Mouse (Mus musculus) mesoderm, embryonic 11.5 days (tissue): ENCODE data around the gene Ptpn12.

Experiments used
- DNase-seq: peaks from one replicate; pipeline ENCODE4 v3.0.0-alpha.2; 2012; ENCODE audit warnings: low read depth, low spot score

Gene Ptpn12

DNA sequence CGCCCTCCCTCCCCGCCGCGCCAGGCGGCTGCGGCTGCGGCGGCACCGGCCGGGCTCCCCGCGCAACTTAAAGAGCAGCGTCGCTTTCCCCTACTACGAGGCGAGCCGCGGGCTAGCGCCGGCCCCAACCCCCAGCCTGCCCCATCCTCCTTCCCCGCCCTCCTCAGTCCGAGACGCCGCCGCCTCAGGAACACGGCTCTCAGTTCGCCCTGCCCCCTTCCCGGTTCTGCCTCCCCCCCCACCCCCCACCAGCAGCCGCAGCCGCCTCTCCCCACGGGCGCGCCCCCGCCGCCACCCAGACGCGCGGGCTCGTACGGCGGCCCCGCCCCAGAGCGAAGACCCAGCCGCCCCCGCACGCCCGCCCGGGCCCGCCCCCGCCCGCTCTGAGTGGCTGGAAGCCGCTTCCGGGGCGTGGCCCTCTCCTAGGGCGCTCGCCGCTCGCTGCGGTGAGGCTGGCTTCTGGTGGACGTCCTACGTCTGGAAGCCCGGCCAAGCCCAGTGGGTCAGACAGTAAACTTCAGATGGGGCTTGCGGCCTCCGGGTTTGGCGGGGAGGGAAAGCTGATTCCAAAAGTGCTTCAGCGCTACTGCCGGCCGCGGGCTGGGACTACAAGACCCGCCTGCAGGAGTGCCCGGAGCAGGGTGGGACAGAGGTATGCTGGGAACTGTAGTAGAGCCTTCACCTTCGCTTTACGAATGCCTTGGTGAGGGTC lies at the start of gene Ptpn12:
TSS of gene Ptpn12 (minus strand) at position 92 of the 712 bp plus-strand sequence.
- DNase-seq: peak; percentile 96

- no peak for DNase-seq
Observed at GRCm38 (mm10) chr5:21091179-21091578, 35.5 kb upstream of the Ptpn12 start.

DNA sequence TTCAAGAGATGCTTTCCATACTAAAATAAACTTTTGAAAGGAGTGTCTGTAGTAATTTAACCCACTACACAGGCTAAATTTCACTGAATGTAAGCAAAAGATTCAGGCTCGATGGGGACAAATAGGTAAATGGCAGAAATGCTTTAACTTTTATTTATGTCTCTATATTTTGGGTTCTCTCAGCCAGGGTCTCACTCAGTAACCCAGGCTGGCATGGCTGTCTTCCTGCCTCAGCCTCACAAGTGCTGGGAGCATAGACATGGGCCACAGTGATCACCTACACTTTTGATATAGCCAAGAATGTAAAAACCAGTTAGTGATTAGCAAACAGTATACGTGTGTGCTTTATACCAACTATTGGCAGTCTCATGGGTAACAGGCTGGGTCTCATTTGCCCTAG lies 1.5 kb upstream of the Ptpn12 start:
- DNase-seq: no peak

- DNase-seq: no peak
Observed at GRCm38 (mm10) chr5:21056595-21056994, 884 bp upstream of the Ptpn12 start.

- DNase-seq: peak; percentile 52
Observed at GRCm38 (mm10) chr5:21055071-21055819, 466 bp downstream of the Ptpn12 start.

- peak; percentile 67 for DNase-seq
Observed at GRCm38 (mm10) chr5:21054472-21055070, 1.1 kb downstream of the Ptpn12 start.

DNA sequence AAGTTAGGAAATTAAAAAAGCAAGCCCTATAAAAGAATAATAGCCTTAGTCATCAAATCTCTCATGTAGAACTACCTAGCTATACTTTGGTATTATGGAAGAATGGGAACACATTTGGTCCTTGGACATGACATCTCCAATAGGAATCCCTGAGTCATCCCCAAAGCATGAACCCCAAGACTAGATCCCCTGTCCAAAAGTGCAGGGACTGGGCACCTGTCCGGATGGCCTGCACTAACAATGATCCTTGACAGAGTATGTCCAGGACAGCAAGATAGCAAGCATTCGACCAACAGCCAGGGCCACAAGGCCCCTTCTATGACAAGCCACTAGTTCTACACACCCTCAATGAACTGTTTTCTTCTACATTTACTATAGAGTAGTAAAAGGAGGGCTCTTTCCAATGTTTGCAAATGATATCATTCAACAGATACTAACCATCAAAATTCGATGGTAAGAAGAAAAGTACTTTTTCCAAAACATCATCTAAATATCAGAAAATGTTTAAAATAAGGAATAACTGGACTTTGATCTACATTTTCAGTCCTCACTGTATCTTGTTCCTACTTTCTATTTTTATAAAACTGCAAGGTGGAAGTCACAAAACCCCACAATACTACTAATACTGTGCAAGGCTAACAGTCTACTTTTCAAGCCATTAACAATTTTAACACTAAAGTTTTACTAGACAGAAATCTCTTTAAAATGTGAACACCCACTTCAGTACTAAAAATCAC lies 2.0 kb downstream of the Ptpn12 start:
- DNase-seq: no peak

DNA sequence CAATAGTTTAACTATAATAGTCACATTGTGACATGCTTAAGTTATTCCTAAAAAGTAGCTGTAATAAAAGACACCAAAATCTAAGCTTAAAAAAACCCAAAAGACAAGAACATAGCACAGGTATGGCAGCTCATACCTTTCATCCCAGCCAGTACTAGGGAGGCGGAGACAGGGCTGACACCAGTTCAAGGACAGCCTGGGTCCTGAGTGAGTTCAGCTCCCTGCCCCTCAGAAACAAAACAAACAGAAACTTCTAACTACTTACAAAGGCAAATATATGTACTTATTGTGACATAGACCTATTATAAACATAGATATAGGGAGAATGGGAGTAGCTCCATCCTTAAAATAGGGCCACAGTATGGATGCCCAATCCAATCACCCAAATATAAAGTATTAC lies 3.2 kb downstream of the Ptpn12 start:
- DNase-seq: no peak

DNA sequence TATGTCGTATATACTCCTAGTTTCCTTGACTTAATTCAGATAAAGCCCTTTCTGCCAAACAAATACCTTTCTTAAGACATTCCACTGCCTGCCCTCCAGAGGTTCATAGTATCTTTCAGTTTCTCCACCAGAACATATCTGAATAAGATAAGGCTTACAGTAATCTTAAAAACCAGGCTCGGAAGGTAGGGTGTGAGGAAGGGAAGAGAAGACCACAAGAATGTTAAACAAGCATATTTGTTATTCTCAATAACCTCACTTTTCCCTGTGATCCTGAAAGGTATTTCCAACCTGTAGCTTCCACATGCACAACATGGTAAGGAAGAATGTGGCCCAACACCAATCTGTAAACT lies 5.0 kb downstream of the Ptpn12 start:
- no peak for DNase-seq

DNA sequence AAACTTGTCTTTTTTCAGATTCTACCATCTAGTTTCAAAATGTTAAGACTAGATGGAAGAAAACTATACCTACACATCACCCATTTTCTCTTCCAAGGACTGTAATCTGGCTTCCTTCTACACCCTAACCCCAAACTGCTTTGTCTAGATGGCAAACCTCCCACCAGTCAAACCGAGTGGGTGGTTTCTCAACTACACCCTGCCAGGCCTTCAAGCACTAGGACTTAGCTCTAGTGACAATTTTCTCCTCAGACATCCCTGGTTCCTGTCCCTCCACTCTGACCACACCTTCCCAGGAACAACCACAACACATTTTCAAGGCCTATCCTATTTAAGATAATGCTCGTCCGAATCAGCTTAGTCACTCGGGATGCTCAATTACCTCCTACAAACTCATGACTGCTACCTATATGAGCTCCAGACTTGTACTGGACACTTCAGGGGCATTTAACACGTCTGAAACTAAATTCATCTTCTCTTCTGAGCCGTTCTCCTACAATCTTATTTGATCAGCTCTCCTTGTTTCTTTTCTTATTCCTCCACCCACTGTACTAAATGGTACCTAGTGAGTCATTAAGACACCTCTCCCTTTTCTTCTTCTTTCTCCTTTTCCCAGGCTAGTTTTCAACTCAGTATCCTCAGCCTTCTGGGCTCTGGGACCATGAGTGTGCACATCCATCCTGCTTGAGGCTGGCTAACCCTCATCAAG lies 5.5 kb downstream of the Ptpn12 start:
- DNase-seq: no peak

- no peak for DNase-seq
Observed at GRCm38 (mm10) chr5:21049006-21049405, 6.7 kb downstream of the Ptpn12 start.

DNA sequence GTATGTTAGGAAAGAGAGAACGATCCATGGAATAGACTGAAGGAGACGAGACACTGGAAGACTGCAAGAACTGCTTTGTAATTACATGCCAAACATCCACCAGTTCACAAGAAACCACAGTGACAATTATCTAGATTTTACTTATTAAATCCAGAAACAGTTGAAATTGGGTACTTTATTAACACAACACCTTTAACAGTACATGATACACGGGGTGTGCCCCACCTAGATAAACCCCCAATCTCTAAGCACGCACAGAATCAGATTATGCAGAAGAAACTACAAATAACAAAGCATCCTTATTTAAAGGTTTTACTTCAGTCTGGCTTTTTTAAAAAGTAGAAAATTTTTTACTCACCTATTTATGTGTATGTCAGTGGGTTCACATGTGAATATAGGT lies 8.6 kb downstream of the Ptpn12 start:
- no peak for DNase-seq

DNA sequence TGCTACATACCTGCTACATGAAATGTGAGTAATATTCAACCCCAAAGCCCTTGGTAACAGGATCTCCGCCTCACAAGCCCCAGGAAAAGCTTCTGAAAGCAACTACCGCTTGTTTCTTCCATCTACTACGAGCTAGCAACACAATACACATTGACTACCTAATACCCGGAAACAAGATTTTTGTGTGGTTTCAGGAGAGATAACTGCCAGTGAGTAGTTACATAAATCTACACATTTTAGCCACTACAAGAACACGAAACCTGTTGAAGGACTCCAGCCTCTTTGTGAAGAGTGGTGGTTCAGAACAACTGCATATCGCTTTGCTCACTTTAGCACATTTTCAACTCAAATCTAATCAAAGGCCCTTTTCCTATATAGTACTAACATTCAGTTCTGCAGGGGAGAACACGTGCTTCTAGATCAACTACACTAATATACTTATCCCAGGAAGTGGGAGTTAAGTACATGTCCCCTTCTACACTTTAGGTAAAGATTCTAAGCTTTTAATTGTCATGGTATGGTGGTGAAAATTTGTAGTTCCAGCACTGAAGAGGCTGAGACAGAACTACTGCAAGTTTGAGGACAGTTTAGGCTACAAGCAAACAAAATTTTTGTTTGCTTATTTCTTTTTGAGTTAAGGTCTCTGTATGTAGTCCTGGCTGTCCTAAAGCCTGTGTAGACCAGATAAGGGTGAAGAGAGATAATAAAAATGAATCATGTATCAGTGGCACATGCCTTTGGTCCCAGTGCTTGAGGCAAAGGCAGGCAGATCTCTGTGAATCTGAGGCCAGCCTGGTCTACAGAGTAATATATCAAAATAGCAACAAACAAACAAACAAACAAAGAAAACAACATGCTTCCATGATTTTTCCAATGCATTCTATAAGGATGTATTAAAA lies 9.3 kb downstream of the Ptpn12 start:
- DNase-seq: no peak

DNA sequence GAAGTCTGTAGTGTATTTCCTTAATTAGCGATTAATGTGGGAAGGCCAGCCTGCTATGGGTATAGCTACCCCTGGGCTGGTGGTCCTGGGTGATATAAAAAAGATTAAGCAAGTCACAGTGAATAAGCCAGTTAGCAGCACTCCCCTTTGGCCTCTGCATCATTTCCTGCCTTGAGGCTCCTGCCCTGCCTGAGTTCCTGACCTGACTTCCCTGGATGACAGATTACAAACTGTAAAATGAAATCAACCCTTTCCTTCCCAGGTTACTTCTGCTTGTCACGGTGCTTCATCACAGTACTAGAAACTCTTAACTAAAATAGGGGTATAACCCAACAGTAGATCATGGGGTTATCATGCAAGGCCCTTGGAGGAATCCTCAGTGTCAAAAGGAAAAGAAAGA lies 10.2 kb downstream of the Ptpn12 start:
- DNase-seq: no peak

DNA sequence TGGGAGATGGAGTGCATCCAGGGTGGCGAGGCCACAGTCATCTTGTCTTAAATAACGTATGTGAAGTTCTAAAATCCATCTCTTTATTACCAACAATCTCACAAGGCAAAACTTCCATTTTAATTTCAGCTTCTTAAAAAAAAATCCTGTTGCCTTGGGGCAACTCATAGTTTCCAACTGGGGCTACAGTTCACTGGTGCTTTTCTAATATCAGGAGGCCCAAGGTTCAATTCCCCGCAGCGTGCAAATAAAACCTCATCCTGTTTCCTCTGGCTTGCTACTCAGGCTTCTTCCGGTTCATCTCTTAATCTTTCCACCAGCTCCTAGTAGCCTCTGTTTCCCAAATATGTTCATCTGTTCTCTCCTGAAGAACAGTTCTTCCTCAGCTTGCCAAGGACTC lies 17.6 kb downstream of the Ptpn12 start:
- no peak for DNase-seq

DNA sequence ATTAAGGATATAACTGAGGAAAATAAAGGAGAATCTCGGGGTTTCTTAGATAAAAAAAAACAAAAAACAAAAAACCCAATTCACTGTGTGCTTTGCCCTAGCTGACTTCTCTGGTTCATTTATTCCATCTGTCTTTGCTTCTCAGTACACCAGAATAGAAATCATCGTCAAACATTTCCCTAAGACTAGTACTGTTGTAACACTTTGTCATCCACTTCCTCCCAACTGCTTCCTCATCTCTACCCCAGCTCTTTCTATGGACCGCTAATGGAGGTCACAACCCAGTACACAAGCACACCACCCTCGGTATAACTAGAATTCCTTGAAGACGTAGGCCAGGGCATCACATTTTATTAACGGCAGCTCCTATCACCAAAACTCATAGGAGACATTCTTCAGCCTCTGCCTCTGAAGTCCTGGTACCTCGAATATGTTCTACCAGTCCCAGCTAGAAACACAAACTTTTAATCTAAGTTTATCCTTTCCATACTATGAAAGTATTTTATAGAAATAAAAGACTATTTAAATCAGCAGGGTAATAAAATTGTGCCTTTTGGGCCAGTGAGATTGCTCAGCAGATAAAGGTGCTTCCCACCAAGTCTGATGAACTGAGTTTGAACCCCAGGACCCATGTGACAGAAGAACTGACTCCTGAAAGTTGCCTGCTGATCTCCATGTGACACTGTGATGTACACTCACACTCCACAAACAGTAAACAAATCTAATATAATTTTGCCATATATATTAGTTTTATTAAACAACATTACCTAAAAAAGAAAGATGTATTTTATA lies 19.8 kb downstream of the Ptpn12 start:
- DNase-seq: no peak

GRCm38 (mm10) chr5:21034388-21034966 lies 21.2 kb downstream of the Ptpn12 start:
- no peak for DNase-seq

DNA sequence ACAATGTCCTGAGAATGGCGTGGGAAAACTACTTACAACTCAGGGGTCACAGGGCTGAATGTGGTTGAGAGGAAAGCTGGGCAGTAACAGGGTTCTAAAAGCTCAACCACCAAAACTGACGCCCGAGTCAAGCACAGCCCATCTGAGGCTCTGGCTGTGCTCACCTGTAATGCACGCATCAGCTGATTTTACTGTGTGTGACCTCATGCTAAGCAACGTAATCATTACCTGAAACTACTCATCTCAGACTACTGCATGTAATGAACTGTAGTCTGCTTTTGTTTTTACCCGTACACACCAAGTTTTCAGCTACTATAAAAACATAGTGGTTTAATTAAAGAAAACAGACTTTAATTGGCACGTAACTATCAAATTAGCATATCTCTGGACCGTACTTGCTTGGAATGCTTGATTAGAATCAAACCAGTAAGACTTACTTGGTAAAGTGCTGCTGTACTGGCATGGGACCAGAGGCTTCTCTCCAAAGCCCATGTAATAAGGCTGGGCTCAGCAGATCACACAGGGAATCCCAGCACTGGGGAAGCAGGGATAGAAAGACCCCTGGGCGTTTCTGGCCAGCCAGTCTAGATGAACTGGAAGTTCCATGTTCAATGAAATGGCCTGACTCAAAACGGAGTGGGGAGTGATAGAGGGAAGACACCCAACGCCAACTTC lies 22.2 kb downstream of the Ptpn12 start:
- no peak for DNase-seq

DNA sequence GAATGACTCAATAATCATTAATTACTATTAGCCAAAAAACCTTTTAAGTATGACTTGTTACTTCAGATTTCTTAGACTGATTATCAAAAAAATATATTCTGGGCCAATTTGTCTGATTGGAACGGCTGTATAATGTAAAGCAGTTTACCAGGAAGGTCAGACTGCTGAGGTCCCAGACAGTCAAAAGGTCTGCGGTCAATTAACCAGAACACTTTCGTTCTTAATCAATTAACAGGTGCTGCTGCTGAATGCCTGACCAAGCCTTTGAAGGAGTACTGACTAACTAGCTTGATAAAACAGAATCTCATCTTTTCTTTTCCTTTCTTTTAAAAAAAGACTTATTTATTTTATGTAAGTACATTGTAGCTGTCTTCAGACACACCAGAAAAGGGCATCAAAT lies 23.1 kb downstream of the Ptpn12 start:
- DNase-seq: no peak
